Mouse (Mus musculus) lung, embryonic 15.5 days (tissue): ENCODE data around the gene Efcab6. TPM values are rescaled to one million over a fixed set of nuclear protein-coding genes. Genes with fewer than 3 reads are reported as not detected.
A peak's percentile ranks its signal among the peaks of the same experiment; 100 is the strongest.

Experiments
- ATAC-seq: fragments of 200-750 bp; cut with Nextera tagmentation; 2 replicates; pipeline ENCODE4 v1.8.0; 2017; ENCODE audit warnings: moderate number of reproducible peaks, borderline replicate concordance; ENCODE audit not compliant: low FRiP score, low TSS enrichment; ENCODE audit errors: extremely low read depth
- H3K27ac ChIP-seq: fragments of 300-500 bp; sonication (generic); 2 replicates; pipeline ENCODE4 v1.5.1; 2015; ENCODE audit warnings: moderate library complexity, mild to moderate bottlenecking, inconsistent platforms
- H3K27me3 ChIP-seq: fragments of 300-500 bp; sonication (generic); 2 replicates; pipeline ENCODE4 v1.6.1; 2015; ENCODE audit warnings: inconsistent platforms
- H3K36me3 ChIP-seq: fragments of 300-500 bp; sonication (generic); 2 replicates; pipeline ENCODE4 v1.6.1; 2015; ENCODE audit warnings: inconsistent platforms
- H3K4me1 ChIP-seq: fragments of 300-500 bp; sonication (generic); 2 replicates; pipeline ENCODE4 v1.6.1; 2015; ENCODE audit warnings: inconsistent platforms
- H3K4me2 ChIP-seq: fragments of 300-500 bp; sonication (generic); 2 replicates; pipeline ENCODE4 v1.6.1; 2015; ENCODE audit warnings: inconsistent platforms, mild to moderate bottlenecking, moderate library complexity
- H3K4me3 ChIP-seq: fragments of 300-500 bp; sonication (generic); 2 replicates; pipeline ENCODE4 v1.5.1; 2015; ENCODE audit warnings: mild to moderate bottlenecking, inconsistent platforms
- H3K9ac ChIP-seq: fragments of 300-500 bp; sonication (generic); 2 replicates; pipeline ENCODE4 v1.6.1; 2015; ENCODE audit warnings: inconsistent platforms
- H3K9me3 ChIP-seq: fragments of 300-500 bp; sonication (generic); 2 replicates; pipeline ENCODE4 v1.6.1; 2016; ENCODE audit warnings: inconsistent platforms
- WGBS: fragments of 180-500 bp; shearing (Covaris S2); methylation state at CpG from one replicate; pipeline ENCODE4 v1.1.7; 2015; 5-methylcytosine and 5-hydroxymethylcytosine counted together
- polyA plus RNA-seq: library from polyadenylated mRNA; unstranded; fragments of >200 nt; fragmentation: Nextera tagmentation; extraction: Ambion mirVana; gene quantifications from 2 replicates; pipeline ENCODE4 v1.2.1, GENCODE M21; 2015

Gene Efcab6
- polyA plus RNA-seq, 1 experiment from 2014 or later = 0.46 TPM

- 77% methylated on average over 2 of the region's 2 CpGs for WGBS
- Histone ChIP-seq H3K9ac (no peak overlapping the region), H3K9me3 (no peaks in the 10 kb centered on the region), H3K36me3 (no peaks in the 10 kb centered on the region), H3K4me3 (no peak overlapping the region), H3K27ac (no peak overlapping the region), H3K4me1 (peaks cover 10% of the 10 kb centered on the region; the same call in 1 of the 2 replicates), H3K27me3 (peaks cover 15% of the 10 kb centered on the region), H3K4me2 (no peak overlapping the region)
- ATAC-seq = no peak
These were observed 14.3 kb upstream of the Efcab6 start for GRCm38 (mm10) chr15:84079519-84079918.

DNA sequence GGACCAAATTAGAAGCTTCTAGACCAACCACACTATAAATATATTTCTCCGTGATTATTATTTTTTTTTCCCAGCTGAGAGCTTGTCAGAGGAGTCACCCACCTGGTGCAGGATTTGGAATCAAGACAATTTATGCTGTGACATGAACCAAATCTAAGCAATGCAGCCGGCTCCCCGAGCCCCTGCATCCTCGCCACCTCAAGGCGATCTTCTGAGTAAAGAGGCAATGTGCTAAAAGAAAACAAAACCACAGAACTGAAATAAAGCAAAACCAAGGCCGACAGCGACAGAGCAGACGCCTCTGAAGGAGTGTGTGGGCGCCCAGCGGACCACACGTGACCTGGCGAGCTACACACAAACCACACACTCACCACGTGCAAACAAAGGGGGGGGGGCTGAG is 13.5 kb upstream of the Efcab6 start:
- no peak for ATAC-seq
- peaks cover 13% of the 10 kb centered on the region; the same call in 1 of the 2 replicates for H3K4me1 ChIP-seq
- H3K4me2 ChIP-seq = no peak overlapping the region
- H3K9ac ChIP-seq = no peak overlapping the region
- 69% methylated on average over 13 of the region's 13 CpGs for WGBS
- no peak overlapping the region for H3K27ac ChIP-seq
- no peaks in the 10 kb centered on the region for H3K9me3 ChIP-seq
- H3K4me3 ChIP-seq = no peak overlapping the region
- peaks cover 19% of the 10 kb centered on the region for H3K27me3 ChIP-seq
- H3K36me3 ChIP-seq = no peaks in the 10 kb centered on the region

DNA sequence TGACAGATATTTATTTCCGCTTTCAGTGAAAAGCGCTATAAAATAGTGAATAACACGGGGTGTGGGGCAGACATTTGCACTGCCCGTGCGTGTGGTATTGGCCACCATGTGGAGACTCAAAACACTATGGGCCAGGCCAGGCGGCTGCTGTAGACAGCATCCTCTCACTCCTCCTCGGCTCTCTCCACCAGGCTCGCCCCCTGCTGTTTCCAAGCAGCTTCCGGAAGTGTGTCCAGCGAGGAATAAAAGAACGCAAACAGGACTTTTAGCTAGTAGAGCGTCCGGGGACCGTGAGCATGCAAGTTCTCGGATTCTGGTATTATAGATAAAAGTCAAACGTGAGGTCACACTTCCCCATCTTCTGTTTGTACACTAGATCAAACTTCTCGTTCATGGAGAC is 12.0 kb upstream of the Efcab6 start:
- Histone ChIP-seq H3K4me1 (peaks cover 13% of the 10 kb centered on the region; the same call in 1 of the 2 replicates), H3K27ac (no peak overlapping the region), H3K36me3 (no peaks in the 10 kb centered on the region), H3K4me3 (no peak overlapping the region), H3K9me3 (no peaks in the 10 kb centered on the region), H3K9ac (no peak overlapping the region), H3K27me3 (peaks cover 28% of the 10 kb centered on the region), H3K4me2 (no peak overlapping the region)
- ATAC-seq = no peak
- WGBS = 54% methylated on average over 17 of the region's 17 CpGs

DNA sequence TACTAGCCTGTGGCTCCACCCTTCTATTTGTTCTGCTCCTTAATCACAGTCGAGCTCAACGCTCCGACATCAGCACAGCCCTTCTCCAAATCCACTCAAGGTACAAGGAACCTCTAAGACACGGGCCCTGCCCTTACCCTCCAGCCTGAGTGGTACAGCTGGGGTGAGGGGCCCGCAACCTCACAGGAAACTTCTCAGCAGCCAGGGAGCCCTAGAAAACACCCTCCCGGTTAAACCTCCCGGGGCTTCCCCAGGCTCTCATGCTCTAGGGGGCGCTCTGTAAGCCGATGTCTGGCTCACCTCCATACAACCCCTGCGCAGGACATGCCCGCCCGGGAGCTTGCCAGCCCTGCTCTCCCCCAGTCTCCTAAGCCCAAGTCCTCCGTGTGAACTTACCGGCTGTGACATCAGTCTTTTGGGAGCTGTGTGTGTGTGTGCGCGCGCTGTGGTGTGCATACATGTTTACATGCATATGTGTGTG is 9.6 kb upstream of the Efcab6 start:
- no peaks in the 10 kb centered on the region for H3K36me3 ChIP-seq
- 0 out of 2 replicates have a peak, but pooled peaks have one; percentile 11 for ATAC-seq
- H3K4me3 ChIP-seq = no peak overlapping the region
- no peak overlapping the region for H3K9ac ChIP-seq
- H3K27me3 ChIP-seq = peaks cover 44% of the 10 kb centered on the region
- 15% methylated on average over 17 of the region's 17 CpGs for WGBS
- no peak overlapping the region for H3K27ac ChIP-seq
- H3K4me2 ChIP-seq = peak overlapping the region; percentile 14
- H3K9me3 ChIP-seq = no peaks in the 10 kb centered on the region
- H3K4me1 ChIP-seq = peaks cover 9% of the 10 kb centered on the region; the same call in 1 of the 2 replicates

DNA sequence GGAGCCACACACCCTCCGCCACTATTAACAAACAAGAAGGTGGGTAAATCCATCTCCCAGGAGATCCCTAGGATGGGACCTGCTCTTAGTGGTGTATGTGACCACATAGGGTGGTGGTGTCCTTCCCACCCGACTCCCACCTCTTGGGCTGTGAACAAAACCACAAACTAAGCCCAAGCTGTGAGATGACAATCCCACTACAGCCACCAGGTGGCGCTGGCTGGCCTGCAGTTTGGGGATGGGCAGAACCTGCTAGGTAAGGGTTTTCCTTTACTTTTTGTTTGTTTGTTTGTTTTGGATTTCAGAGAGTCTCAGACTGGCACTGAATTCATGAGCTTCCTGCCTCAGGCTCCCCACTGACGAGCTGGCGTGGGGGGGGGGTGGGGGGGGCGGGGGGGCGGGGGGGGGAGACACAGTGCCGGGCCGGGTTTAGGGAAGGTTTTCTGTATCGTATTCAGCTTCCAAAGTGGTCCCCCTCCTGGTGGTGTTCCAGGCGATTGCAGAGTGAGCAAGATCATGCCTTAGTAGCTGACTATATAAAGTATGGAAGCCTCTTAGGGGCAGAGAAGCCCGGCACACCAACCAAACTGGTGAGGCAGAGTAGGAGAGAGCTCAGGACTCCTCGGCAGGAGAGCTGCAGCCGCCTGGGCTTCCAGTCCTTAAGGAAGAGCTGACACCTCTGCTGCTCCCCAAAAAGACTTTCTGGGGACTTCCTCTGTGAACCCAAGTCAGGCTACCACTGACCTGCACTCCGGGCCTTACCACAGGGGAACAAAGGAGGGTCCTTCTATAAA is 8.9 kb upstream of the Efcab6 start:
- Histone ChIP-seq H3K4me2 (peak overlapping the region; percentile 14), H3K36me3 (no peaks in the 10 kb centered on the region), H3K4me1 (peaks cover 8% of the 10 kb centered on the region; the same call in 1 of the 2 replicates), H3K27me3 (peaks cover 50% of the 10 kb centered on the region), H3K4me3 (no peak overlapping the region), H3K27ac (no peak overlapping the region), H3K9me3 (no peaks in the 10 kb centered on the region), H3K9ac (no peak overlapping the region)
- 9% methylated on average over 11 of the region's 15 CpGs for WGBS
- ATAC-seq = no peak

DNA sequence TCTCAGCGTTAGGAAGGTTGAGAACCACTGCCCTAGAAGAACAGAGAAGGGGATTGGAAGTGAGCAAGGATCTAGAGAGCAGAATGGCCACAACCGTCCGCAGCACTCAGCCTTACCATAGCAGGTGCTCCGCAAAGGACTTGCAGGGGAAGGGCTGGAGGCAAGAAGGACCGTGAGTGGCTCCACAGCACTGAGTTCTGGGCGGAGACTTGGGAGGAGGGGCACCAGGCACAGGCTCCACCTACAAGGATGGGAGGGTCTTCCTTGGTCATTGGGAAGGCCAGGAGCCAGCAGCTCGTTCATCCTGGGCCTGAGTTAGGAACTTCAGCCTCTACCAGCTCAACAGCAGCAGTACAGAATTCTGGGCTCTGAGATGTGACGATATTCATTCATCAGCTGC is 7.9 kb upstream of the Efcab6 start:
- WGBS = 16% methylated on average over 8 of the region's 8 CpGs
- H3K36me3 ChIP-seq = no peaks in the 10 kb centered on the region
- H3K27me3 ChIP-seq = peaks cover 60% of the 10 kb centered on the region
- H3K4me3 ChIP-seq = no peak overlapping the region
- no peak for ATAC-seq
- no peak overlapping the region for H3K27ac ChIP-seq
- H3K9ac ChIP-seq = no peak overlapping the region
- H3K9me3 ChIP-seq = no peaks in the 10 kb centered on the region
- peaks cover 8% of the 10 kb centered on the region; the same call in 1 of the 2 replicates for H3K4me1 ChIP-seq
- no peak overlapping the region for H3K4me2 ChIP-seq

DNA sequence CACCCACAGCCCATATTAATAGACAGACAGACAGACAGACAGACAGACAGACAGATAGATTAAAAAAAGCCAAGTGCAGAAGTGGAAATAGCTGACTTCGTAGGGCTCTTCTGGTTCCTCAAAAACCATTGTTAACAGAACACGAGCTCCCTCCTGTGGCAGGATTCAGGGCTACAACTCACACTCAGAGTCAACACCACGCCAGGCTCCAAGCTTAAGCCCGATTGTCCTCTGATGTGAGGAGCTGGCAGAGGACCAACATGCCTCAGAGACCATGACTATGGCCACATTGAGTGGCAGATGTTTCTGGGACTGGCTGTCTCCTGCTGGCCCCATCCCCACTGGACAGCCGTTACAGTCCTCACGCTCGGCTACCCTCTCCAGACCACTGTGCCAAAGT is 7.0 kb upstream of the Efcab6 start:
- H3K36me3 ChIP-seq = no peaks in the 10 kb centered on the region
- H3K4me2 ChIP-seq = no peak overlapping the region
- no peaks in the 10 kb centered on the region for H3K9me3 ChIP-seq
- no peak overlapping the region for H3K27ac ChIP-seq
- ATAC-seq = no peak
- H3K4me1 ChIP-seq = peaks cover 8% of the 10 kb centered on the region; the same call in 1 of the 2 replicates
- WGBS = 29% methylated on average over 7 of the region's 7 CpGs
- no peak overlapping the region for H3K9ac ChIP-seq
- H3K4me3 ChIP-seq = no peak overlapping the region
- peaks cover 69% of the 10 kb centered on the region for H3K27me3 ChIP-seq

GRCm38 (mm10) chr15:84070116-84070676 is 5.0 kb upstream of the Efcab6 start:
- Histone ChIP-seq H3K36me3 (no peaks in the 10 kb centered on the region), H3K4me2 (no peak overlapping the region), H3K27me3 (peaks cover 75% of the 10 kb centered on the region), H3K9ac (no peak overlapping the region), H3K4me3 (no peak overlapping the region), H3K4me1 (peaks cover 8% of the 10 kb centered on the region; the same call in 1 of the 2 replicates), H3K27ac (no peak overlapping the region), H3K9me3 (peaks cover 3% of the 10 kb centered on the region; the same call in 1 of the 2 replicates)
- 1% methylated on average over 13 of the region's 13 CpGs for WGBS
- no peak for ATAC-seq

DNA sequence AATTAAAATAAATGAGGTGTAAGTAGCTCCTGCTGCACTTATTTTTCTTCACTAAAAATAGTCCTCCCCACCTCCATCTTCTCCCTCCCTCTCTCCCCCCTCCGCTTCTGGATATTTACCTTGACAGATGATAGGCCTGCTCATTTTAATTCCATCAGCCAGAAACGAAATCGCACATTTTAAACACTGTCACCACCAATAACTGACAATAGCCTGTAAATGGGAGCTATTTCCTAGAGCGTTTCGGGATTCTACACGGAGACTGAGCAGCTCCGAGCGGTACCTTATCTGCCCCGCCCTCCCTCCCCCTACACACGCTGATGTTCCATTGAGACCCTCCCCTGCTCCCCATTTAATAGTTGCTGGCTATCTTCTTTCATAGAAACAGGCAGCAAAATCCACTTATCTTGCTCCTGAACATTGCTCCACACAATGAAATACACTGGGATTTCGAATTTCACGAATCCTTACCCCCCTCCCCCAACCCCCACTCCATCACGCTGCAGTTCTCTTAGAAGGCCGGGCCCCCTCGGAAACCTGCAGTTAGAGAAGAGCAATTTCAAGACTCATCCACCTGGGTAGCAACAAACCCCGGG is 4.4 kb upstream of the Efcab6 start:
- Histone ChIP-seq H3K36me3 (no peaks in the 10 kb centered on the region), H3K4me2 (no peak overlapping the region), H3K27ac (no peak overlapping the region), H3K4me1 (peaks cover 3% of the 10 kb centered on the region; the same call in 1 of the 2 replicates), H3K9ac (no peak overlapping the region), H3K27me3 (peaks cover 74% of the 10 kb centered on the region), H3K9me3 (peaks cover 3% of the 10 kb centered on the region; the same call in 1 of the 2 replicates), H3K4me3 (no peak overlapping the region)
- WGBS = 9% methylated on average over 16 of the region's 16 CpGs
- ATAC-seq = no peak

- ATAC-seq = no peak
- no peak overlapping the region for H3K27ac ChIP-seq
- H3K4me3 ChIP-seq = no peak overlapping the region
- H3K9ac ChIP-seq = no peak overlapping the region
- 69% methylated on average over 4 of the region's 4 CpGs for WGBS
- H3K27me3 ChIP-seq = peaks cover 59% of the 10 kb centered on the region
- H3K4me1 ChIP-seq = no peaks in the 10 kb centered on the region
- H3K4me2 ChIP-seq = no peak overlapping the region
- no peaks in the 10 kb centered on the region for H3K36me3 ChIP-seq
- H3K9me3 ChIP-seq = peaks cover 3% of the 10 kb centered on the region; the same call in 1 of the 2 replicates
These were observed 522 bp upstream of the Efcab6 start for GRCm38 (mm10) chr15:84065701-84066100.

- no peak overlapping the region for H3K4me3 ChIP-seq
- H3K4me1 ChIP-seq = no peaks in the 10 kb centered on the region
- no peaks in the 10 kb centered on the region for H3K9me3 ChIP-seq
- H3K9ac ChIP-seq = no peak overlapping the region
- H3K27ac ChIP-seq = no peak overlapping the region
- no peak overlapping the region for H3K4me2 ChIP-seq
- 74% methylated on average over 6 of the region's 6 CpGs for WGBS
- H3K36me3 ChIP-seq = no peaks in the 10 kb centered on the region
- peaks cover 10% of the 10 kb centered on the region for H3K27me3 ChIP-seq
- no peak for ATAC-seq
These were observed 6.3 kb downstream of the Efcab6 start for GRCm38 (mm10) chr15:84058841-84059240.

DNA sequence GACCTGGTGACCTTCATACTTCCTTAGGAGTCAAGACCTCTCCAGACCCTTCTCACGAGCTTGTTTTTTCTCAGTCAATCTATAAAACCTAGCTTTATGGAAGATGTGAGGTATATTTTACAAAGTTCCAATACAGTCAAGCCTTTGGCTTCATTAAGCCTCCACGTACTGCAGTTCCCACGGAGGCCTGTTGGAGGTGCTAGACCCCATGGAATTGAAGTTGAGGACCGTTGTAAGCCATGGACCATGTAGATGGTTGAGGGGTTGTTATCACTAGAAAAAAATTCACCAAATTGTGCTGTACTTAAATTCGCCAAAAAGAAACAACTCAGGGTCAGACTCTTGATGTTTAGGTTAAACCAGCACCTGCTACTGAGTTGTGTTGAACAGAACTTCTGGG is 9.1 kb downstream of the Efcab6 start:
- no peak for ATAC-seq
- no peak overlapping the region for H3K4me3 ChIP-seq
- no peak overlapping the region for H3K27ac ChIP-seq
- peaks cover 8% of the 10 kb centered on the region for H3K27me3 ChIP-seq
- H3K9me3 ChIP-seq = no peaks in the 10 kb centered on the region
- no peaks in the 10 kb centered on the region for H3K4me1 ChIP-seq
- H3K36me3 ChIP-seq = no peaks in the 10 kb centered on the region
- H3K4me2 ChIP-seq = no peak overlapping the region
- WGBS = 62% methylated on average over 5 of the region's 5 CpGs
- no peak overlapping the region for H3K9ac ChIP-seq
